Mouse (Mus musculus) adipocyte (in vitro differentiated cells): ENCODE data around the gene Clmn.
"Not testable (repeated sequence)": the region's sequence is repeated elsewhere in the genome, so short reads cannot be mapped to it uniquely, and the experiment has no call there.

Source experiments
- DNase-seq: peaks from one replicate; pipeline ENCODE4 v3.0.0-alpha.2; 2016; ENCODE audit warnings: low spot score

Clmn gene

DNA sequence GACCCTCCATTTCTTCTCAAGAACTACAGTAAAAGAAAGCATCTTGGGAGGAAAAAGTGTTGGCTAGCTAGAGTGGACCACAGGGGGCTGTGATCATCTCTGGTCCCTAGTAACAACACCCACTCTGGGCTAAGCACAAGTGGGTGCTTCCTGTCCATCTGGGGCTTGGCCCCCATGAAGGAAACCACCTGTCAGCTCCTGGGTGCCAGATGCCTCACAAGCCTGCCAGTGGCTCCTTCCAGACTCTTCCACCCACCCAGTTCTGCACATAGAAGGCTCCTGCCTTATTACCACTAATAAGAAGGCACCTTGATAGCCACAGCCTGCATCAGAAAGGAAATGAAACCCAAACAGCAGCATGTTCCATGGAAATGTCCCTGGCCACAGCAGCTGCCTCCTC is 26.4 kb downstream of the Clmn start:
- DNase-seq = no peak

- DNase-seq = no peak
Observed at GRCm38 (mm10) chr12:104837957-104838401, 26.9 kb downstream of the Clmn start.

DNA sequence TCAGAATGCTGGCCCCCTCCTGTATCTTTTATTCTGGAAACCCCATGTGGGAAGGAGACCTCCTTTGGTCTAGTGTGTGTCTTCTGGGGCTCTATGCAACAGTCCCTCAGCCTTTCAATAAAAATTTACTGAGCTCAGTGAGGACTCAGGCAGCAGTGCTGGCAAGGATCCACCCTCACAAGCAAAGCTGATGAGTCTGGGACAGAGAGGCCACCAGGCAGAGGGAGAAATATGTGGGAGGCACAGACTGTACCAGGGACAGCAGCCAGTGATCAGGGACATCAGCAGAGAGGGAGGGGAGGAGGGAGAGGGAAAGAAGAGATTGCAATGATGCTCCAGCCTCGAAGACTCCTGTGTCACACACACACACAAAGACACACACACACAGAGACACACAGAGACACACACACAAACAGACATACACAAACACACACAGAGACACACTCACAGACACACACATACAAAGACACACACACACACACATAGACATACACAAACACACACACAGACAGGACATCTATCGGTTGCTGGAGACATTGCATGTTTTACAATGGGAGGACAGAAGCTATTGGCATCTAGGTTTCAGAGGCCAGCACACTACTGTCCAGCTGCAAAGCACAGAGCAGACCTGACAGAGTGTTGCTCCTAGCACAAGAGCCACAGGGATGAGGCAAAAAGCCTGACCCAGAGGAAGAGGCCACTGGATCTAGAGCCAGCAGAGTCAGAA is 27.6 kb downstream of the Clmn start:
- DNase-seq = peak; percentile 63

DNA sequence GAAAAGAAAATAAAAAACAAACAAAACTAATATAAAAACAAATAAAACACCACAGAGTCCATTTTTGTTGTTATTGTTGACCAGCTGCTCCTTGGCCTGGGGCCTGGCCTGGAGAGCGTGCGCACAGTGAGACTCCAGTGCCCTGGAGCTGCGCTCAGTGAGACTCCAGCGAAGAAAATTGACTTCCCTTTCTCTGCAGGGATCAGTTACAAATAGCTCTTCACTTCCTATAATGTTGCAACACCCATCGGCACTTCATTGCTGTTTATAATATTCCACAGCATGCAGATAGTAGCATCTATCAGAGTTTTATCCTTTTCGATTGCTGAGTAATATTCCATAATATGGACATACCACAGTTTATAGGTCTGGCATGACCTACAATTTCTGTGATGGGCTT is 28.6 kb downstream of the Clmn start:
- no peak for DNase-seq

DNA sequence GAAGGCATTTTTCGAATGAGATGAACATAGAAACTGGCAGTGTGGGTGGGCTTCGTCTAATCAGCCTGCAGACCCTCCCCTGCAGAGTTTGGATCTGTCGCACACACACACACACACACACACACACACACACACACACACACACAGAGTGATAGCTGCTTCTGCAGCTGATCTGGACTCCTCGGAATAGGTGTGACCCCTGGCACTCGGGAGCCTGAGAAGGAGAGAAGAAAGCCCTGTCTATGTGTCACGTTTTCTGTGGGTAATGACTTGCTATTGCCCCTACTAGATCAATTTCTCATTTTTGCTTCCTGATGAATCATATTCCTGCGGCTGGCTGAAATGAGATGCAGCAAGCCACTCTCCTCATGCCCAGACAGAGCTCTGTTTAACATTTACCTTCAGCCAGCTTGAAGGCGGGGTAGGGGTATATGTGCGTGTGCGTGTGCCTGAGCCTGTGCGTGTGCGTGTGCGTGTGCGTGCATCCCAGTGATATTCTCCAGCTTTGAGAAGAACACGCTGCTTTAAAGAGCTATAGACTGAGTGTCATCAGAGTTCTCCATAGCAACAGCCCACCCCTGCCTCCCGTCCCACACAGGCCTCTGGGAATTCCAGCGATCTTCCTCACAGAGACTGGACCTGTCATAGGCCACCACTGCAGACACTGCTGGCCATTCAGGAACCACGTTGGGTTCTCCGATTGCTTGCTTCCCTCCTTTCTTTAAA is 29.3 kb downstream of the Clmn start:
- no peak for DNase-seq

GRCm38 (mm10) chr12:104834772-104835171 is 30.1 kb downstream of the Clmn start:
- DNase-seq = no peak

DNA sequence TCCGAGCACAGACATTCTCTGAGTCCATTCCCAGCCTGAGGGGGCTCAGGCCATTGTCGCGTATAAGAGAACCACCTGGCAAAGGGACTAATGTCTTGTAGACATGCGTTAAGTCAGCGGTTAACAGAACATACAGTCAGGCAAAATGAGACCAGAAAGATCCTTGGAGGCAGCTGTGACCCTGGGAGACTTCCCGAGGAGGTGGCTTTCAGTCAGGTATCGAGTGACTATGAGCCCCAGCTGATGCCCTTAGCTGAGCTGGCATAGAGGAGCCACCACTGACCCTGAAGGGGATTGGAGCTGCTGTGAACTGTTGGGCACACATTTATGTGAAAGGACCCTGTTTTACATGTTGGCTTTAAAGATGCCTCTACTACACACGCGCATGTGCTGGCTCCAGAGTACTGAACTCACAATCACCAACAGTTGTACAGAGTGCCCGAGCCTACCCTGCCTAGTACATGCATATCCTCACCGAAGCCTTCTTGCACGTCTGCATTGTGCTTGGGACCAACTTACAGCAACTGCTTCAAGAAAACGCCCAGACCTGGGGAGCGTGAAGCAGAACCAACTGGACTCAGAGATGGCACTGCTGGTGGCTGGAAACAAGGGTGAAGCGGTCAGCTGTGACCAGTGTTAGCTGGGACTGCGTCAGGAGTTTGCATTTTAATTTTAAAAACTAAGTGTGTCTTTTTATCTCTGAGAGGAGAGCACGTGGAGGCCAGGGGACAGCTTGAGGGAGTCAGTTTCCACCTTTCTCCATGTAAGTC is 34.0 kb downstream of the Clmn start:
- DNase-seq = no peak

GRCm38 (mm10) chr12:104830283-104830639 is 34.6 kb downstream of the Clmn start:
- no peak for DNase-seq

DNA sequence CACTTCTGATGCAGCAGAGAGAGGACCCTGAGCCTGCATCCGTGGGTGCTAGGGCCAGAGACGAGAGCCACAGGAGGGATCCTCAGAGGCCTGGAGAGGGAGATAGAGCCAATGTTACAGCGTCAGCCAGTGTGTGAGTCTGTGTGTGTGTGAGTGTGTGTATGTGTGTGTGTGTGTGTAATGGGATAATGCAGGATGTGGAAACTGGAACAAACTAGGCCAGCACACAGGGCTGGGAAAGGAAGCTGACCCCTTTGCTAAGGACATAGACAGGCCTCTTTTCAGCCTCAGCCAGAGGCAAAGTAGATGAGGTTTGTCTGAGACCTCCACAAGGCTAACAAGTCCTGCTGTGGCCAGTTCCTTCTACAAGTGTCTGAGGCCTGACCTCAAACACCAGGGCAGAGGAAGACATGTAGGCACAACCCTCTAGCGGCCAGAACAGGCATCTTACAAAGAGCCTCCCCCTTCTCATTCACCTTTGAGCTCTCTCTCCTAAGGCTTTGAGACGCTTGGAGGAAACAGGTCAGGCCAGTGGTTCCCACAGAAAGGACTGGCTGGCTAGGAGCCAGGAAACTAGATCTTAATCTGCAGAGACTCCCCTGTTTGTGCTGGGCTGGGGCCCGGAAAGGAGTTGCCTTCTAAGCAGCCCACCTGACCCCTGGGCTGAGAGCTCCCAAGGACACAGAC is 35.1 kb downstream of the Clmn start:
- peak; percentile 69 for DNase-seq

DNA sequence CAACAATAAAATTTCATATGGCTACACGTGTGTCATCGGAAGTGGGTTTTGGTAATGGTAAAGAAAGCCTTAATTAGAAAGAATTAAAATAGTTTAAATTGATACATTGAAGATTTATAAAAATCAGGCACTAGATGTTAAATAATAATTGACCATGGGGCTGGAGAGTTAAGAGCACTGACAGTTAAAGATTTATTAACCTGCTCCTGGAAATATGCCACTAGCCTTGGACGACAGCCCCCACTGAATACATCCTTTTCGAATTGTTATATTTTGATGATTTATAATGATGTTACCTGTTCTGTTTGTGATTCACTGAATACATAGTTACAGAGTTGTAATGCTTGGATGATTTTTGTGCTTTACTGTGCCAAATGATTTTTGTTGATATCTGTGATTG is 35.9 kb downstream of the Clmn start:
- not testable (repeated sequence) for DNase-seq

DNA sequence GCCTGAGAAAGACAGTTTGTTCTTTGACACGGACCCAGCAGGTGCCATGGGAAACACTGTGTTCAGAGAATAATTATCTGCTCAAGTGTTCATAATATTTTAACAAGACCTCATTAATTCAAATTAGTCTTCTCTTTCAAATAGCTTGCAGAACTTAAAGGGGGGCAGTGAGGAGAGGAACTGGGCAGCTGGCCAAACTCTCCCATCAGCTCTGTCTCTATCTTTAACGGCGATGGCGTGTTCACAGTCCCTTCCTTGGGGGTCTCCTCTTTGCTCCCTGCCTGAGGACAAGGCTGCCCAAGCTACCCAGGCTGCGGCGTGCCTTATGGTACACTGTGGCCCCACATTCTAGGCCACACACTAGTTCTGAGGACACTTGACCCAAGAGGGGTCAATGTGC is 37.2 kb downstream of the Clmn start:
- DNase-seq = no peak

DNA sequence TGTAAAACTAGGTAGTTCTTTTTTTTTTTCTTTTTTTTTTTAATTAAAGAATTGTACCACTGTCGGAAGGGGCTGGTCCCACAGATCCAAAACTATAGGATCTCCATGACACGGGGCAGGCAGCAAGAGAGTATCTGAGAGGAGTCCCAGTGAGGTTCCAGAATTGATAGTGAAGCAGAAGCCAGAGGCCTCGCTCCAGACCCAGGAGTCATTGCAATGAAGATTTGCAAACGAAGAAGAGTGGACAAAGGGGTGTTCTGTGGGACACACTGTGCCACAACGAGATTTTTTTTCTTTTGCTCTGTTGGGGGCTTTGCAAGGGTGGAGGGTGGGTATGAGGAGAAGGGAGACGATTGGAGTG is 40.0 kb downstream of the Clmn start:
- DNase-seq = no peak

- DNase-seq = peak; percentile 82
Observed at GRCm38 (mm10) chr12:104824244-104824906, 40.5 kb downstream of the Clmn start.

DNA sequence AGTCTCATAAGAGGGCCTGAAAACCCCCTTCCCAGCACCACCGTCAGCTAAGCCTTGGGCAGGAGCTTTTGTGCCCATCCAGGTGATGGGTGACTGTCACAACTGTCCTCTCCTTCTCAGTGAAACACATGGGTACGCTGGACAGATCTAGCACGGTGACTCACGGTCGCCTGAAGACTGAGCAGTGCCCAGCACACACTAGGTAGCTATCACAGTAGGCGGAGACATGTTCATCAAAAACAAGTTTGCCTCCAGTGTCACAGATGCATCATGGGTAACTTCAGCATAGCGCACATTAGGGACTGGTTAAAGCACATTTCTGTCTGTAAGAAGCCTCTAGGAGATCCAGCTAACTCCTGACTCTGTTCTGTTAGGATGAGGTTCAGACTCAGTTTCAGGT is 41.2 kb downstream of the Clmn start:
- DNase-seq = no peak

- DNase-seq = peak; percentile 39
Observed at GRCm38 (mm10) chr12:104822838-104823599, 41.9 kb downstream of the Clmn start.

GRCm38 (mm10) chr12:104822151-104822550 is 42.7 kb downstream of the Clmn start:
- no peak for DNase-seq

DNA sequence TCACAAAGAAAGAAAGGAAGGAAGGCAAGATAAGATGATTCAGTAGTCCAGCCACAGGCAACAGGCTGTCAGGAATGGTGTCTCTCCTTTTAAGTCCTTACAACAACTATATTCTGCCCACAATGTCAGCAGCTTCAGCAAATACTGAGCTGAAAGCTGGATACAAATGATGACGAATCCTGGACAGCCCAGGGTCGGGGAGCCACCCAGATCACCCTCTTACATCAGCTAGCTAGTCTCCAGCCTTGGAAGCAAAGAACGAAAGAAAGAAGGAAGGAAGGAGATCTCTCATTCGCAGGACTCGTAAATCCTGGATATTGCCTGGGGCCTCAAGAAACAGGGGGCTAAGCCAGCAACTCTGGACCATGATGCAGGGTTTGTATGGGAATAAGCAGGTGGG is 44.8 kb downstream of the Clmn start:
- DNase-seq = no peak

DNA sequence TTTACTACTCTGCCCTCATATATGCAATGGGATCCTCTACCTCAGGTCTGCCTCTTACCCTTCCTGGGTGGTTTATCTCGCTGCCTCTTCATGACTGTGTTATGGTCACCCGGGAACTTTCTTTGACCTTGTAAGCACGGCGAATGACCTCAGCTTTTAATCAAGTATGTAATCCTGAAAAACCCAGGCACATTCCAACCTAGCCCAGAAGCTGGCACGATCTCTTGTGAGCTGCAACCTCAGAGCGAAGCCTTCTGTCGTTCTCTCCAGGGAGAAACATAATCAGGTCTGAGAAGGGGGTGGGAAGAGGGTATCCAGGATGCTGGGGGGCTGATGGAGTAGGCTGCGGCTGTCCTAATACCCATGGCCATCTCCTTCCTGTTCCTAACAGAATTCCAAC is 45.8 kb downstream of the Clmn start:
- DNase-seq = no peak

- DNase-seq = no peak
Observed at GRCm38 (mm10) chr12:104818057-104818456, 46.8 kb downstream of the Clmn start.

- DNase-seq = no peak
Observed at GRCm38 (mm10) chr12:104817172-104817866, 47.6 kb downstream of the Clmn start.

DNA sequence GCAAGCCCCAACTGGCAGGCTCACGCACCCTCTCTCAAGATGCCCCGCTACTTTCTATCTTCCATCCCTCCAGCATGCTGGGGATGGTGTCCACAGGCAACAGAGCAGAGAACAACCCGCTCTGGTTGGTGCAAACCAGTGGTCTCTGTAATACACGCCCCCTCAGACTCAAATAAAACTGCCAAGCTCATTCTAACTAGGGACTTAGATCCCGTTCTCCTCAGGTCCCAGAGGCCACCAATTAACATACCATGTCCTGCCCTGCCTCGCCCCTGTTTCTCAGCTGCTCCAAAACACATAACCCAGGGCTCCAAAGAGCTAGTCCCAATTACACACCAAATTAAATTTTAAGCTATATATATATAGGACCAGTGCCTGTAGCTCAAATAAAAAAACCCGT is 50.6 kb downstream of the Clmn start:
- DNase-seq = no peak
